Mouse (Mus musculus): ENCODE results near the gene Cdk2ap2. TPM values are rescaled to one million over a fixed set of nuclear protein-coding genes. Genes with fewer than 3 reads are reported as not detected.

The Cdk2ap2 gene
- polyA plus RNA-seq, 1 experiment from 2014 or later, result 134 TPM

- DNase-seq (ENCODE audit: low spot score), result no peak
- no peaks in the 10 kb centered on the region for H3K36me3 ChIP-seq (ENCODE audit: control insufficient read depth, insufficient read depth, low read length)
- H3K27me3 ChIP-seq (ENCODE audit: control insufficient read depth, insufficient read depth, low read length), result no peaks in the 10 kb centered on the region
- no peaks in the 10 kb centered on the region for H3K4me1 ChIP-seq (replicated peaks; ENCODE audit: control insufficient read depth, insufficient read depth)
- H3K4me3 ChIP-seq (ENCODE audit: low read depth, low read length), result no peak overlapping the region
- no peak overlapping the region for H3K27ac ChIP-seq (replicated peaks)
- H3K4me2 ChIP-seq (replicated peaks; ENCODE audit: low read depth), result no peak overlapping the region
- no peak for TF ChIP-seq CTCF (IDR thresholded peaks at IDR 0.05; ENCODE audit: low read depth)
- no peak for TF ChIP-seq EP300 (optimal IDR thresholded peaks at IDR 0.05)
- no peak overlapping the region for H3K9ac ChIP-seq (ENCODE audit: low read length)
- no peak for ATAC-seq (ENCODE audit: low FRiP score, low TSS enrichment)
- WGBS, result 95% methylated on average over 6 of the region's 6 CpGs
- H3K9me3 ChIP-seq (ENCODE audit: control insufficient read depth, low read length), result no peaks in the 10 kb centered on the region
Measured at GRCm38 (mm10) chr19:4071406-4071805, 25.6 kb upstream of the Cdk2ap2 start.

- 84% methylated on average over 6 of the region's 6 CpGs for WGBS
- Histone ChIP-seq H3K27ac (replicated peaks) (no peak overlapping the region), H3K9ac (ENCODE audit: low read length) (no peak overlapping the region), H3K4me1 (replicated peaks; ENCODE audit: control insufficient read depth, insufficient read depth) (no peaks in the 10 kb centered on the region), H3K4me2 (replicated peaks; ENCODE audit: low read depth) (no peak overlapping the region), H3K4me3 (ENCODE audit: low read depth, low read length) (no peak overlapping the region), H3K27me3 (ENCODE audit: control insufficient read depth, insufficient read depth, low read length) (no peaks in the 10 kb centered on the region), H3K36me3 (ENCODE audit: control insufficient read depth, insufficient read depth, low read length) (no peaks in the 10 kb centered on the region), H3K9me3 (ENCODE audit: control insufficient read depth, low read length) (no peaks in the 10 kb centered on the region)
- ATAC-seq (ENCODE audit: low FRiP score, low TSS enrichment) (no peak), DNase-seq (ENCODE audit: low spot score) (no peak)
- TF ChIP-seq EP300 (optimal IDR thresholded peaks at IDR 0.05) (no peak), CTCF (IDR thresholded peaks at IDR 0.05; ENCODE audit: low read depth) (no peak)
Measured at GRCm38 (mm10) chr19:4072706-4073424, 24.1 kb upstream of the Cdk2ap2 start.

- Histone ChIP-seq H3K27ac (replicated peaks) (no peak overlapping the region), H3K4me1 (replicated peaks; ENCODE audit: control insufficient read depth, insufficient read depth) (no peaks in the 10 kb centered on the region)
- no peak for ATAC-seq (ENCODE audit: low FRiP score, low TSS enrichment)
Measured at GRCm38 (mm10) chr19:4075531-4075930, 21.5 kb upstream of the Cdk2ap2 start.

GRCm38 (mm10) chr19:4079594-4079993, 17.4 kb upstream of the Cdk2ap2 start:
- WGBS, result 62% methylated on average over 1 of the region's 1 CpGs
- Histone ChIP-seq H3K27ac (replicated peaks) (no peak overlapping the region), H3K9ac (ENCODE audit: low read length) (no peak overlapping the region), H3K9me3 (ENCODE audit: control insufficient read depth, low read length) (no peaks in the 10 kb centered on the region), H3K4me1 (replicated peaks; ENCODE audit: control insufficient read depth, insufficient read depth) (no peaks in the 10 kb centered on the region), H3K27me3 (ENCODE audit: control insufficient read depth, insufficient read depth, low read length) (no peaks in the 10 kb centered on the region), H3K36me3 (ENCODE audit: control insufficient read depth, insufficient read depth, low read length) (no peaks in the 10 kb centered on the region), H3K4me2 (replicated peaks; ENCODE audit: low read depth) (no peak overlapping the region), H3K4me3 (ENCODE audit: low read depth, low read length) (no peak overlapping the region)
- ATAC-seq (ENCODE audit: low FRiP score, low TSS enrichment) (no peak), DNase-seq (ENCODE audit: low spot score) (no peak)
- TF ChIP-seq CTCF (IDR thresholded peaks at IDR 0.05; ENCODE audit: low read depth) (no peak), EP300 (optimal IDR thresholded peaks at IDR 0.05) (no peak)

More at GRCm38 (mm10) chr19:4075531-4075930, 21.5 kb upstream of the Cdk2ap2 start:
- no peaks in the 10 kb centered on the region for H3K36me3 ChIP-seq (ENCODE audit: control insufficient read depth, insufficient read depth, low read length)
- no peak for DNase-seq (ENCODE audit: low spot score)
- H3K27me3 ChIP-seq (ENCODE audit: control insufficient read depth, insufficient read depth, low read length), result no peaks in the 10 kb centered on the region
- no peaks in the 10 kb centered on the region for H3K9me3 ChIP-seq (ENCODE audit: control insufficient read depth, low read length)
- no peak overlapping the region for H3K9ac ChIP-seq (ENCODE audit: low read length)
- 89% methylated on average over 1 of the region's 1 CpGs for WGBS
- H3K4me2 ChIP-seq (replicated peaks; ENCODE audit: low read depth), result no peak overlapping the region
- no peak for TF ChIP-seq EP300 (optimal IDR thresholded peaks at IDR 0.05)
- no peak for TF ChIP-seq CTCF (IDR thresholded peaks at IDR 0.05; ENCODE audit: low read depth)
- H3K4me3 ChIP-seq (ENCODE audit: low read depth, low read length), result no peak overlapping the region

- ATAC-seq (ENCODE audit: low FRiP score, low TSS enrichment) (no peak), DNase-seq (ENCODE audit: low spot score) (no peak)
- Histone ChIP-seq H3K9me3 (ENCODE audit: control insufficient read depth, low read length) (no peaks in the 10 kb centered on the region), H3K4me2 (replicated peaks; ENCODE audit: low read depth) (no peak overlapping the region), H3K36me3 (ENCODE audit: control insufficient read depth, insufficient read depth, low read length) (no peaks in the 10 kb centered on the region), H3K27ac (replicated peaks) (no peak overlapping the region), H3K27me3 (ENCODE audit: control insufficient read depth, insufficient read depth, low read length) (no peaks in the 10 kb centered on the region), H3K4me3 (ENCODE audit: low read depth, low read length) (no peak overlapping the region), H3K9ac (ENCODE audit: low read length) (no peak overlapping the region), H3K4me1 (replicated peaks; ENCODE audit: control insufficient read depth, insufficient read depth) (no peaks in the 10 kb centered on the region)
- TF ChIP-seq EP300 (optimal IDR thresholded peaks at IDR 0.05) (no peak), CTCF (IDR thresholded peaks at IDR 0.05; ENCODE audit: low read depth) (peak; percentile 49)
- 58% methylated on average over 8 of the region's 8 CpGs for WGBS
Measured at GRCm38 (mm10) chr19:4080511-4081009, 16.4 kb upstream of the Cdk2ap2 start.

- Histone ChIP-seq H3K9me3 (ENCODE audit: control insufficient read depth, low read length) (no peaks in the 10 kb centered on the region), H3K4me1 (replicated peaks; ENCODE audit: control insufficient read depth, insufficient read depth) (no peaks in the 10 kb centered on the region), H3K36me3 (ENCODE audit: control insufficient read depth, insufficient read depth, low read length) (no peaks in the 10 kb centered on the region), H3K27me3 (ENCODE audit: control insufficient read depth, insufficient read depth, low read length) (no peaks in the 10 kb centered on the region), H3K27ac (replicated peaks) (no peak within 1 kb of the TSS), H3K4me3 (ENCODE audit: low read depth, low read length) (no peak within 1 kb of the TSS), H3K9ac (ENCODE audit: low read length) (no peak within 1 kb of the TSS), H3K4me2 (replicated peaks; ENCODE audit: low read depth) (no peak within 1 kb of the TSS)
- 71% methylated on average over 3 of the region's 3 CpGs for WGBS
- no peak for ATAC-seq (ENCODE audit: low FRiP score, low TSS enrichment)
- TF ChIP-seq EP300 (optimal IDR thresholded peaks at IDR 0.05) (no peak), CTCF (IDR thresholded peaks at IDR 0.05; ENCODE audit: low read depth) (no peak)
- no peak for DNase-seq (ENCODE audit: low spot score)
Measured at GRCm38 (mm10) chr19:4081394-4081793, 15.6 kb upstream of the Cdk2ap2 start, which contains the start of gene Cabp2. TSS of gene Cabp2 (plus strand) at chr19:4081578.
